Mouse (Mus musculus) heart, adult 2 months (tissue): ENCODE data around the gene Zfp654.

ENCODE experiments used
- CTCF ChIP-seq: fragments of 200-600 bp; IDR thresholded peaks from 2 replicates; pipeline ENCODE4 v1.8.1; 2022; ENCODE audit warnings: antibody characterized with exemption, mild to moderate bottlenecking, moderate library complexity
- EP300 ChIP-seq: fragments of 200-500 bp; IDR thresholded peaks from 2 replicates; pipeline ENCODE4 v1.6.1; 2011; ENCODE audit warnings: low read depth, low read length, control low read depth; ENCODE audit not compliant: insufficient read depth
- POLR2A ChIP-seq: fragments of 200-500 bp; IDR thresholded peaks from 2 replicates; pipeline ENCODE4 v1.6.1; 2011; ENCODE audit warnings: mild to moderate bottlenecking, low read depth, low read length, control low read depth; ENCODE audit not compliant: insufficient read depth

GRCm38 (mm10) chr16:64757666-64758400 is 93.6 kb downstream of the Zfp654 start:
- TF ChIP-seq CTCF (no peak), EP300 (no peak), POLR2A (no peak)
